Mouse (Mus musculus): ENCODE results near the gene Arid3a.
"Not testable (repeated sequence)": the region's sequence is repeated elsewhere in the genome, so short reads cannot be mapped to it uniquely, and the experiment has no call there.

Gene Arid3a

GRCm38 (mm10) chr10:79949873-79950272 lies 23.0 kb downstream of the Arid3a start:
- no peak for DNase-seq

GRCm38 (mm10) chr10:79950661-79951060 lies 23.8 kb downstream of the Arid3a start:
- DNase-seq: no peak

GRCm38 (mm10) chr10:79953946-79954345 lies 27.1 kb downstream of the Arid3a start:
- peak; percentile 70 for DNase-seq

- no peak for DNase-seq
Observed at GRCm38 (mm10) chr10:79955691-79956090, 28.8 kb downstream of the Arid3a start.

- DNase-seq: no peak
Observed at GRCm38 (mm10) chr10:79956643-79957154, 29.9 kb downstream of the Arid3a start.

- DNase-seq: peak; percentile 93 to 94
Observed at GRCm38 (mm10) chr10:79958140-79958816, 31.4 kb downstream of the Arid3a start.

- DNase-seq: not testable (repeated sequence)
Observed at GRCm38 (mm10) chr10:79959412-79959811, 32.6 kb downstream of the Arid3a start.

- peak; percentile 99 for DNase-seq
Observed at GRCm38 (mm10) chr10:79959847-79960601, 33.2 kb downstream of the Arid3a start, which contains the start of gene Wdr18. Gene Wdr18 (plus strand): TSS chr10:79960152.

- DNase-seq: no peak
Observed at GRCm38 (mm10) chr10:79960671-79961294, 33.9 kb downstream of the Arid3a start.

GRCm38 (mm10) chr10:79964727-79965126 lies 37.9 kb downstream of the Arid3a start:
- no peak for DNase-seq

- no peak for DNase-seq
Observed at GRCm38 (mm10) chr10:79965325-79965724, 38.5 kb downstream of the Arid3a start.

- peak in 1 of 2 experiments; percentile 64 for DNase-seq
Observed at GRCm38 (mm10) chr10:79966886-79967400, 40.1 kb downstream of the Arid3a start.

- DNase-seq: no peak
Observed at GRCm38 (mm10) chr10:79968181-79968580, 41.3 kb downstream of the Arid3a start.

- DNase-seq: peak; percentile 32 to 60
Observed at GRCm38 (mm10) chr10:79969124-79969568, 42.3 kb downstream of the Arid3a start.

- DNase-seq: peak; percentile 35 to 58
Observed at GRCm38 (mm10) chr10:79970415-79971182, 43.8 kb downstream of the Arid3a start, which contains the start of gene Grin3b. Gene Grin3b (plus strand): TSS chr10:79970715.

GRCm38 (mm10) chr10:79971183-79971497 lies 44.3 kb downstream of the Arid3a start:
- peak; percentile 44 to 61 for DNase-seq

- peak; percentile 51 to 60 for DNase-seq
Observed at GRCm38 (mm10) chr10:79972831-79973230, 46.0 kb downstream of the Arid3a start.

- no peak for DNase-seq
Observed at GRCm38 (mm10) chr10:79974087-79974486, 47.2 kb downstream of the Arid3a start.

- DNase-seq: no peak
Observed at GRCm38 (mm10) chr10:79974668-79975067, 47.8 kb downstream of the Arid3a start.

- no peak for DNase-seq
Observed at GRCm38 (mm10) chr10:79976071-79976721, 49.4 kb downstream of the Arid3a start.

GRCm38 (mm10) chr10:79976722-79977107 lies 49.9 kb downstream of the Arid3a start:
- no peak for DNase-seq

- DNase-seq: no peak
Observed at GRCm38 (mm10) chr10:79977324-79977723, 50.5 kb downstream of the Arid3a start.

Data from kidney, postnatal 4 days (tissue).